Mouse (Mus musculus) brain, embryonic 14.5 days (tissue): ENCODE measurements around the gene Mtmr6.

ENCODE experiments used
- CTCF ChIP-seq: fragments of 200-500 bp; IDR thresholded peaks from 2 replicates; pipeline ENCODE4 v1.5.1; 2012; ENCODE audit warnings: inconsistent platforms, mild to moderate bottlenecking, moderate library complexity, borderline replicate concordance; ENCODE audit not compliant: insufficient read depth, insufficient read length; ENCODE audit errors: extremely low read depth
- POLR2A ChIP-seq: fragments of 200-500 bp; IDR thresholded peaks from 2 replicates; pipeline ENCODE4 v1.6.1; 2012; ENCODE audit warnings: mild to moderate bottlenecking, inconsistent platforms, borderline replicate concordance; ENCODE audit not compliant: poor library complexity, insufficient read depth, insufficient read length, severe bottlenecking; ENCODE audit errors: extremely low read depth

DNA sequence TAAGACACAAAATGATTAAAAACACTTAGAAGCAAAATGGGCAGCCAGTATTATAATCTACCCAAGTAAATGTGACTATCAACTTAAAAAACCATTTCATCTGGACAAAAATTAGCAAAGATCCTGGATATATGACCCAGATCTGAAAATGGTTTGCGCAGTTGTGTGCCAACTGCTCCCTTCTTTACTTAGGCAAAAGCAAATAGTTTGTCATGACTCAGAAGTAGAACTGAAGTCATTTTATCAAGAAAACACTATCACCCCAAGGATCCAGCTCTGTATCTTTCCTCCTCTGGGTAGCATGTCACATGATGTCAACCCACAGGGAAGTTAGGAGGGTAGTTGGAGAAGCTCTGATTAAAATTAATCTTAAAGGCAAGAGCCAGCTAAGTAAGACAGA lies 54.2 kb downstream of the Mtmr6 start:
- no peak for TF ChIP-seq POLR2A
- no peak for TF ChIP-seq CTCF
